Mouse (Mus musculus) heart, postnatal 4 days (tissue): ENCODE results near the gene Sct. TPM values are rescaled to one million over a fixed set of nuclear protein-coding genes. Genes with fewer than 3 reads are reported as not detected.
"Not testable (repeated sequence)": the region's sequence is repeated elsewhere in the genome, so short reads cannot be mapped to it uniquely, and the experiment has no call there.

Source experiments
- DNase-seq: peaks from one replicate; pipeline ENCODE4 v3.0.0; 2021
- total RNA-seq, 2 experiments: library from RNA; stranded (reverse); gene quantifications; 2 replicates each; pipeline ENCODE4 v1.2.3; 2021

Sct gene
- total RNA-seq, 2 experiments from 2014 or later: not detected

GRCm38 (mm10) chr7:141291921-141292582 is 13.1 kb upstream of the Sct start, which contains the start of gene Drd4:
Drd4 (plus strand) TSS chr7:141292006.
- peak; percentile 24 for DNase-seq

GRCm38 (mm10) chr7:141288042-141288441 is 9.1 kb upstream of the Sct start:
- DNase-seq: no peak

DNA sequence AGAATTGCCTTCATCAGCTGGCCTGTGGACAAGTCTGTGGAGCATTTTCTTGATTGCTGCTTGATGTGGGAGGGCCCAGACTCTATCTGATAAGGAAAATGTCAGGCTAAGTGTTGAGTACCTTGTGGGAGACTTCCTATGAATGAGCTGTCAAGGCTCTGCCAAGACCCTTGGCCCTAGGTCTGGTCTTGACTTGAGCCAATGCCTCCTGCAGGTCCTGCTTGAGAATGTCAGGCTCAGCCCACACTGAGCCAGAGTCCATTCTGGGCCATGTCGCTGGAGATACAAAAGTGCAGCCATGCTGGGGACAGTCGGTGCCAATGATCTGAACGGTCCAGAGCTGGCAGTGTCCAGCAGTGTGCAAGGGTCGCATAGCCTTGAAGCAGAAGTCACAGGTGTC is 3.8 kb upstream of the Sct start:
- DNase-seq: no peak

DNA sequence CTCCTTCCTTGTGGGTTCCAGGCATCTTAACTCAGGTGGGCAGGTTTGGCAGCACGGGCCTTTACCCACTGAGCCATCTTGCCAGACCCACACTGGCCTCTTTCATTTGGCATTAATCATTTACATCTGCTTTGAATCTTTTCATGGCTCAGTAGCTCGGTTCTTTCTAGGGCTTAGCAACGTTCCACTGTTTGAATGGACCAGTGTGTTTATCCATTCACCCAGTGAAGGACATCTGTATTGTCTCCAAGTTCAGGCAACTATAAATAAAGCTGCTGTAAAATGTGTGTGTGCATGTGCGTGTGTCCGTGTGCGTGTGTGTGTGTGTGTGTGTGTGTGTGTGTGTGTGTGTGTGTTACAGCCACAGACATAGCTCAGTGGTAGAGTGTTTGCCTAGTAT is 2.5 kb upstream of the Sct start:
- no peak for DNase-seq

DNA sequence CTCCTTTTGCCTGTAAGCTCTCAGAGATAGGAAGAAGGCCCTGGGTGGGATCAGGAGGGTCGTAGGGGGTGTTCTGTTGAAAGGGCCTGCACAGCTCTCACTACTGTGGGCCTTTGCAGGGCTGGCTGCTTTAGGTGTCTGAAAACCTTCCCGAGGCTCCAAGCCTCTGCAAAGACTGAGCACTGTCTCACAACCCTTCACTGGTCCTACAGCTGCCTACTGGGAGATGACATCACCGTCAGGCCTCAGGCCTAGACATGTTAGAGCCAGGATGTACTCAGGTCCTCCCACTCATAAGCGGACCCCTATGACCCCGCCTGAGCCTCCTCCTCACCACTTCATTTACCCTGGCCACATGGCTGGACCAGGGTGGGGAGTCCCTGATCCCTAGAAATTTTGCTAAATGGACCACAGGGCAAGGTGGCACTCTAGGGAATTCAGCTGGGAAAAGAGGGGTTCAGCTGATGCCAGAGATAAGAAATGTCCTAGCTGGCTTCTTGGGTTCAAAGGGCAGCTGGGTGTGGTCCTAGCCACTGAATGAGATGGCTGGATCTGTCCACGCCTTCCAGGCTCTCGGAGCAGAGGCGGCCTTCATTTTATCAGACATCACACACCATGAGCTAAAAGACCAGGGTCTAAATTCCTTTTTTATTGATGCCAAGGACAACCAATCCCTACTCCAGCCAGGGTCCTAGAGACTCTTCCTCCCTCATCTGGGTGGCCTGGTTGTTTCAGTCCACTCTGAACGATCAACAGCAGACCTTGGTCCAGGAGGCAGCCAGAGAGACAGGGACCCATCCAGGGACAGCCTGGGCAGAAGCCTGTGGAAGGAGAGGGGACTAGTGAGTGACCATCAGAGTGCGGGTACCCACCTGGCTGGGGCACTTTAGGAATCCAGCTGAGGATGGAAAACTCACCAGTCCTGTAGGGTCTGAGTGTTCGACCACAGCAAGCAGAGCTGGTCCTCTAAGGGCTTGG is 943 bp downstream of the Sct start:
- peak; percentile 17 for DNase-seq

GRCm38 (mm10) chr7:141276546-141276945 is 2.4 kb downstream of the Sct start, which contains the start of gene Cdhr5:
Cdhr5 (minus strand) TSS chr7:141276786.
- DNase-seq: peak; percentile 11

DNA sequence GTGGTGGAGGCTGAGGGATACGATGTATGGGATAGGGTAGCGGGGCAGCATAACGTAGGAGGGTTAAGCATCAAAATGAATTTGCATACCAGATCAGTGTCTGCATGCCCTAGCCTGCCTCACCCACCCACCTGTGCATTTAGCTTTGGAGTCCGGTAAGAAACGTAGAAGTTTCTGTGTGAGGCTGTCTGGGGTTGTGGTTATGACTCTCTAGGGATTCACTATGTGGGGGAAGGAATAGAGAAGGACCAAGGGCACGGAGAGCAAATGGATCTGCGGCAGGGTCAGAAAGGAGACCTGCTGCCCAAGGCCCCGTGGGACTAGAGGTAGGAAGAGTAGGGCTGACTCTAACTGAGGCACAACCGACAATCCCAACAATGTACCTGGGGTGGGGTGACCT is 3.6 kb downstream of the Sct start:
- DNase-seq: no peak

DNA sequence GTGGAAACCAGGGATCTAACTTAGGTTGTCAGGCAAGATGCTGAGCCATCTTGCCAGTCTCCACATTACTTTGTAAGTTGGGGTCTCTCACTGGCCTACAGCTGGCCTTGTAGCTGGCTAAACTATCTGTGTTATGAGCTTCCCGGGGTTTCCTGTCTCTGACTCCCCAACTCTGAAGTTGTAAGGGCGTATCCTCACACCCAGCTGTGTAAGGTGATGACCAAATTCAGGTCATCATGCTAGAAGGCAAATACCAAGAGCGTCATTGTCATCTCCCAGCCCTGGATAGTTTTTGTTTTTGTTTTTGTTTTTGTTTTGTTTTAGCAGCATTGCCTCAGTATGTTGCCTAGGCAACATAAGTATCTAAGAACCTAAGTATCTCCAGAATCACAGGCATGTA is 8.3 kb downstream of the Sct start:
- DNase-seq: no peak

DNA sequence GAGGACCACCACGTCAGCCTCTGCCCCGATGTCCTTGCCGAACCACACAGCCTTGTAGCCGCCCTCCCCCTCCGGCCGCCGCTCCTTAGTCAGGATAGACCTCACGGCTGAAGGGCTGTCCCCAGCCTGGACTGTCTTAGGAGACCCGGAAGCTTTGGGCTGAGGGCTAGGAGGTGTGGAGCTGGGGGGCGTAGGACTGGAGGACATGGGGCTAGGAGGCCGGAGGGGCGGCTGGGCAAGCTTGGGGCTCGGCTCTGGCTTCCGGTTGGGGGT is 9.7 kb downstream of the Sct start:
- DNase-seq: no peak

GRCm38 (mm10) chr7:141268466-141269272 is 10.3 kb downstream of the Sct start:
- DNase-seq: peak; percentile 10

DNA sequence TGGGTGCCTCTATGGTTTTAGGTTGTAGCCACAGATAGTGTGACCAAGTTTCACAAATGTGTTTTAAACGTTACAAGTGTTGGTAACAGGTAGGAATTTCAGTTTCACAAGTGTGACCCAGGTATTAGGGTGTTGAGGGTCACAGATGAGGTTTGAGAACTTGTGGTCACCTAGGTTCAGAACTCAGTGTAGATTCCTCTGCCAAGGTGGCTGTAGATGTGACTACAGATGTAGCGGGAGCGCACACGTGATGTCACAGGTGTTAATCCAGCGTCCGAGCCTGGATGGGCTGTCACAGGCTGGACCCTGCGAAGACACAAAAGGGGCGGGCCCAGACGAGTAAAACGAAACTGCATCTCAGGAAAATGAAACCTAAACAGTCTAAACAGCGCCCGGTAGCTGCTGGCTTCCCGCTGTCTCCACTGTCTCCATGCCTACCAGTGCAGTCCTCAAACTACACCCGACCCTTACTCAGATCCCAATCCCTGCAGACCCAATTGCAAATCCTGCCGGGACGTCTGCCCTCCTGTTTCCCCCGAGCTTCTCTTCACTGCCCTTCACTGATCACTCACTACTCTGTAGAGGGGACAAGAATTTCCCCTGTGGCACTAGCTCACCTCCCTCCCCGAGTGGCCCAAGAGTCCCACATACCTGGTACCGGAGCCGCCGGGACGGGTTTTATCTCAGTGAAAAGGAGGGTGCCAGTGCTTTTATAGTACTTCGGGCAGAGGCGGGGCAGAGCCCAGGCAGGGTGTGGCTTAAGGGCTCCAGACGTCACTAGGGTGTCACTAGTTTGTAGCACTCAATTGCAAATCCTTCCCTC is 13.0 kb downstream of the Sct start, which contains the start of gene Irf7:
Irf7 (minus strand) TSS at position 743 of the 823 bp plus-strand sequence.
- DNase-seq: peak; percentile 65

DNA sequence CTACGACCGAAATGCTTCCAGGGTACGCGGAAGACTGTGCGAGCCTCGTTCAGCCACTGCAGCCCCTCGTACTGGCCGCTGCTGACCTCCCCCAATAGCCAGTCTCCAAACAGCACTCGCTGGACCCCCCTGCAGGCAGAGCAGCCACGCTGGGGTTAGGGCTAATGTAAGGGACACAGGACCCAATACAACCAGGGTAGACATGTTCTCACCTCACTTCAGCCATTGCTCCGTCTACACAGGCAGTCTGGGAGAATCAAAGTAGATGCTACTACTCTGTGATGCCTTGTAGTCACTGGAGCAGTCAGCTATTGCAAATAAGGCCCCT is 13.6 kb downstream of the Sct start:
- no peak for DNase-seq

DNA sequence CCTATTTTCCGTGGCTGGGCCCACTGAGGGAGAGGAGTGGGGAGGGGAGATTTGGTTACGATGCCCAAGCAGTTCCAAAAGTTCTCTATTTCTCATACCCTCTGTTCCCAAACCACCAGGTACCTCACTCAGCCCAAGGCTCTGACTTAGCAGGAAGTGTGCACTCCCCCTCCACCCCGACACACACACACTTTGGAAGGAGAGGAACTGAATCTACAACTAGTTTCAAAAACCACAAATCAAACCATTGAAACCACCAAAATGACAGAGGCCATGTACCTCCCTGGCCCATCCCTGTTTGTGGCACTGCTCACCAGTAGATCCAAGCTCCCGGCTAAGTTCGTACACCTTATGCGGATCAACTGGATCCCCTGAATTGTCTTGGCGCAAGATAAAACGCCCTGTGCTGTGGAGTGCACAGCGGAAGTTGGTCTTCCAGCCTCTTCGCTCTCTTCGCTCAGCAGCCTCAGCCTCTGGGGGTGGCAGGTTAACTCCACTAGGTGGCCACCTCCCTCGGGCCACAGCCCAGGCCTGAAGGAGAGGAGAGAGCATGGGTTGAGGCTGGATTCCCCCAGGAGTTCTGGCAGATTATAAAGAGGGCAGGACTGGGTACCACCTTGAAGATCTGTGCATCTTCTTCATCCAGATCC is 14.0 kb downstream of the Sct start:
- peak; percentile 55 for DNase-seq

- no peak for DNase-seq
Measured at GRCm38 (mm10) chr7:141264041-141264700, 14.8 kb downstream of the Sct start.

GRCm38 (mm10) chr7:141263640-141264039 is 15.3 kb downstream of the Sct start:
- peak; percentile 8 for DNase-seq

GRCm38 (mm10) chr7:141261480-141261879 is 17.5 kb downstream of the Sct start:
- DNase-seq: no peak

DNA sequence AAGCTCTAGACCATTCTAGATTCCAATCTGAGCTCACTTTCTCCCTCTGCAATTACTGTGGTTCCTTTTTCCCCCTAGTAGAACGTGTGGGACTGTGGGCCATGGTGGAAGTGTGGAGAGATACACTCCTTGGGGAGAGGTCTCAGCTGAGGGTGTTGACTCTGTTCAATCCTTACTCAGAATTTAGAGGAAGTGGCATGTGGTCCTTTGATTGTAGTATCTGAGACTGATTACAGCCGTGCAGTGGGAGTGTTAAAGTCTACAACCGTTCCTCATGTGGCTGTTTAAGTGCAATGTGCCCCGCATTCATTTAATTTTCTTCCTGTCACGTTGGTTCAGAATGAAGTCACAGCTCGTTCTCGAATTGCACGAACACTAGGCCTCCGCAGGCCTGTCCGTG is 22.8 kb downstream of the Sct start:
- no peak for DNase-seq

- DNase-seq: not testable (repeated sequence)
Measured at GRCm38 (mm10) chr7:141250486-141250885, 28.4 kb downstream of the Sct start.

DNA sequence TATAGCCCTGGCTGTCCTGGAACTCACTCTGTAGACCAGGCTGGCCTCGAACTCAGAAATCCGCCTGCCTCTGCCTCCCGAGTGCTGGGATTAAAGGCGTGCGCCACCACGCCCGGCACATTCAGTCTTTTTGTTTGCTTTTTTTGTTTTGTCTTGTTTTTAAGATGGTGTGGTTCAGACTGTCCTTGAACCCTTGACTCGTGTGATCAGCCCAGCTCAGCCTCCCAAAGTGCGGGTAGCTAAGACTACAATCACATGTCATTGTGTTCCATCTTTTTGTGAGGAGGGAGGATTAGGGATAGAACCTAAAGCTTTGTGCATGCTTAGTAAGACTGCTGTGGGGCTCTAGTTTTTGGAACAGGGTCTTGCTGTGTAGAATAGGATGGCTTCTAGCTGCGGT is 47.4 kb downstream of the Sct start:
- no peak for DNase-seq

- no peak for DNase-seq
Measured at GRCm38 (mm10) chr7:141231111-141231510, 47.8 kb downstream of the Sct start.

DNA sequence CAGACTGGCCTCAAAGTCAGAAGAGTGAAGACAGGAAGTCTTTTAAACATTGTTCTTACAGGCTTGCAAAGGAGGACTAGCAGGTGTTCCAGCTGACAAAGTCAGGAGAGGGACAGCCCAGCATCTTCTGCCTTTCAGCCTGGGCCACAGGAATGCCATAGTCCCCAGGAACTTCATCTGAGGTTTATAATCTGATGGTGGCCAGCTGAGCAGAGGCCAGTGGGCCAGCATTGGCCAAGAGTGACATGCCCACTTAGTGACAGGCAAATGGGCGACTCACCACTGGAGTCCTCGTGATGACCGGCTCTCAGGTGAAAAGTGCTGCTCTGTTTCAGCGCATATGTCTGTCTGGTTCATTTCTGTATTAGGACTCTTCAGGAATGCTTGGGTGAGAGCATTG is 48.4 kb downstream of the Sct start:
- DNase-seq: no peak
